Mouse (Mus musculus) ES-CJ7 (cell line): ENCODE results near the gene Cdk6.
A peak's percentile ranks its signal among the peaks of the same experiment; 100 is the strongest.
"Not testable (repeated sequence)": the region's sequence is repeated elsewhere in the genome, so short reads cannot be mapped to it uniquely, and the experiment has no call there.

Experiments used
- DNase-seq: peaks from one replicate; pipeline ENCODE4 v3.0.0; 2011; ENCODE audit warnings: low read depth, low spot score

Cdk6 gene

GRCm38 (mm10) chr5:3379252-3379651, 38.0 kb downstream of the Cdk6 start:
- DNase-seq, result no peak

- no peak for DNase-seq
Observed at GRCm38 (mm10) chr5:3380692-3381233, 39.5 kb downstream of the Cdk6 start.

GRCm38 (mm10) chr5:3381795-3382194, 40.5 kb downstream of the Cdk6 start:
- no peak for DNase-seq

GRCm38 (mm10) chr5:3382343-3383040, 41.2 kb downstream of the Cdk6 start:
- DNase-seq, result no peak

GRCm38 (mm10) chr5:3383547-3383946, 42.3 kb downstream of the Cdk6 start:
- no peak for DNase-seq

GRCm38 (mm10) chr5:3385078-3385477, 43.8 kb downstream of the Cdk6 start:
- no peak for DNase-seq

GRCm38 (mm10) chr5:3386021-3386730, 44.9 kb downstream of the Cdk6 start:
- DNase-seq, result no peak

- DNase-seq, result peak; percentile 93
Observed at GRCm38 (mm10) chr5:3386731-3387087, 45.4 kb downstream of the Cdk6 start.

- DNase-seq, result peak; percentile 68
Observed at GRCm38 (mm10) chr5:3387138-3387537, 45.9 kb downstream of the Cdk6 start.

- no peak for DNase-seq
Observed at GRCm38 (mm10) chr5:3392856-3393255, 51.6 kb downstream of the Cdk6 start.

GRCm38 (mm10) chr5:3394145-3394544, 52.9 kb downstream of the Cdk6 start:
- no peak for DNase-seq

- no peak for DNase-seq
Observed at GRCm38 (mm10) chr5:3395020-3395419, 53.7 kb downstream of the Cdk6 start.

- DNase-seq, result no peak
Observed at GRCm38 (mm10) chr5:3396214-3396613, 54.9 kb downstream of the Cdk6 start.

- no peak for DNase-seq
Observed at GRCm38 (mm10) chr5:3396910-3397575, 55.8 kb downstream of the Cdk6 start.

GRCm38 (mm10) chr5:3399784-3400494, 58.7 kb downstream of the Cdk6 start:
- DNase-seq, result no peak

- no peak for DNase-seq
Observed at GRCm38 (mm10) chr5:3405102-3405501, 63.8 kb downstream of the Cdk6 start.

GRCm38 (mm10) chr5:3405503-3405902, 64.2 kb downstream of the Cdk6 start:
- DNase-seq, result no peak

GRCm38 (mm10) chr5:3407926-3408325, 66.6 kb downstream of the Cdk6 start:
- no peak for DNase-seq

GRCm38 (mm10) chr5:3418183-3418582, 76.9 kb downstream of the Cdk6 start:
- DNase-seq, result not testable (repeated sequence)

GRCm38 (mm10) chr5:3420094-3420831, 79.0 kb downstream of the Cdk6 start:
- no peak for DNase-seq

- DNase-seq, result no peak
Observed at GRCm38 (mm10) chr5:3420832-3421228, 79.5 kb downstream of the Cdk6 start.
